13 mouse cellular contexts compared by ENCODE assay signal in genomic region chr3:90549676-90550420, GRCm38 (mm10). TPM values are rescaled to one million over a fixed set of nuclear protein-coding genes. Genes with fewer than 3 reads are reported as not detected.
DNase-seq lines count a peak whose midpoint lies in the region; ATAC-seq and TF ChIP-seq lines count a peak whose summit lies in the region.
"Had no signal": no experiment of that assay in that cellular context is flagged by ENCODE, and none has a peak within 500 bp of the region (broad histone marks: within the 10 kb centered on the region; RNA-seq: fewer than 3 reads in every experiment).

No protein-coding gene starts in this region.

- no peak; the same call in 1 of the 2 replicates for ATAC-seq in kidney, postnatal 0 days (replicated peaks; ENCODE audit: low FRiP score, low read depth)

- no peaks in the 10 kb centered on the region for H3K4me1 ChIP-seq in kidney, postnatal 0 days (replicated peaks; ENCODE audit: insufficient read depth, low read length)

- H3K27me3 ChIP-seq in kidney, postnatal 0 days (ENCODE audit: insufficient read depth, low read length), result no peaks in the 10 kb centered on the region
- H3K27me3 ChIP-seq in myocyte (ENCODE audit: control insufficient read depth, insufficient read depth, insufficient read length), result no peaks in the 10 kb centered on the region

- no peaks in the 10 kb centered on the region for H3K36me3 ChIP-seq in kidney, postnatal 0 days (ENCODE audit: insufficient read depth, low read length)
- no peaks in the 10 kb centered on the region for H3K36me3 ChIP-seq in myocyte (ENCODE audit: control insufficient read depth, insufficient read depth)

- DNase-seq in embryo, embryonic 11 days, result peak; percentile 32
- DNase-seq in embryo, embryonic 9.5 days (ENCODE audit: extremely low spot score), result no peak
- peak; percentile 36 for DNase-seq in kidney, adult 9 months
- no peak for DNase-seq in kidney, adult 8-10 months
- peak; percentile 52 for DNase-seq in kidney, postnatal 0 days (ENCODE audit: low spot score)
- no peak for DNase-seq in spleen, postnatal 10 days (ENCODE audit: low spot score in 2 of 2)
- DNase-seq in frontal cortex, postnatal 14 days (ENCODE audit: low spot score in 2 of 2), result no peak
- DNase-seq: adrenal gland, adult 8-10 months; cerebellum, postnatal 36 days; left cerebral cortex, postnatal 4 days; lung, adult 2 months; thymus, postnatal 14 days had no signal

- H3K79me2 ChIP-seq in myocyte (ENCODE audit: control insufficient read depth, insufficient read depth), result no peaks in the 10 kb centered on the region

- H3K27ac ChIP-seq in kidney, postnatal 0 days, result no peak overlapping the region

- no peak for TF ChIP-seq POLR2A in myocyte (IDR thresholded peaks at IDR 0.05; ENCODE audit: insufficient read length, low read depth)

- H3K9ac ChIP-seq in kidney, postnatal 0 days (ENCODE audit: low read depth, low read length), result no peak overlapping the region

- no peak overlapping the region for H3K4me2 ChIP-seq in kidney, postnatal 0 days (ENCODE audit: low read length)
- peak overlapping the region; percentile 58 for H3K4me2 ChIP-seq in myocyte (ENCODE audit: low read depth)

- H3ac ChIP-seq in myocyte (ENCODE audit: control insufficient read depth, insufficient read length), result no peak overlapping the region

- TF ChIP-seq CTCF in kidney, postnatal 0 days (IDR thresholded peaks at IDR 0.05; ENCODE audit: low read depth), result no peak

- H3K4me3 ChIP-seq in kidney, postnatal 0 days (replicated peaks; ENCODE audit: low read depth, low read length), result no peak overlapping the region
- no peak overlapping the region for H3K4me3 ChIP-seq in myocyte

- H3K9me3 ChIP-seq in kidney, postnatal 0 days (replicated peaks; ENCODE audit: low read length), result no peaks in the 10 kb centered on the region

- WGBS in kidney, postnatal 0 days, result 39% methylated on average over 5 of the region's 5 CpGs

TF ChIP-seq in myocyte, 11 proteins besides CTCF, POLR2A, EP300 and RAD21:
- TF ChIP-seq POLR2AphosphoS2 (IDR thresholded peaks at IDR 0.05; ENCODE audit: insufficient read length, low read depth), result no peak
- TF ChIP-seq CEBPB (IDR thresholded peaks at IDR 0.05; ENCODE audit: insufficient read depth, poor library complexity, severe bottlenecking), result peak; percentile 76

RNA-seq across cellular contexts. Expression of gene S100a3, which starts 10.5 kb away (rescaled TPM):
- 0.15 and 0.16 TPM in 2 replicates for polyA plus RNA-seq in kidney, postnatal 0 days (2015; fragmentation: Nextera tagmentation; extraction: Ambion mirVana)
- polyA plus RNA-seq in myocyte (2012; fragmentation: generic; extraction: Trizol), result 4.7 TPM

RNA-seq across cellular contexts. Expression of gene S100a16, which starts 12.8 kb away (rescaled TPM):
- polyA plus RNA-seq in kidney, postnatal 0 days (2015; fragmentation: Nextera tagmentation; extraction: Ambion mirVana), result 242 and 252 TPM in 2 replicates
- 210 TPM for polyA plus RNA-seq in myocyte (2012; fragmentation: generic; extraction: Trizol)

RNA-seq across cellular contexts. Expression of gene S100a14, which starts 23.2 kb away (rescaled TPM):
- polyA plus RNA-seq in kidney, postnatal 0 days (2015; fragmentation: Nextera tagmentation; extraction: Ambion mirVana), result 10.2 and 12.5 TPM in 2 replicates
- polyA plus RNA-seq in myocyte (2012; fragmentation: generic; extraction: Trizol), result 2.9 TPM

RNA-seq across cellular contexts. Expression of gene S100a13, which starts 35.6 kb away (rescaled TPM):
- polyA plus RNA-seq in kidney, postnatal 0 days (2015; fragmentation: Nextera tagmentation; extraction: Ambion mirVana), result 72.2 and 78.5 TPM in 2 replicates
- polyA plus RNA-seq in myocyte (2012; fragmentation: generic; extraction: Trizol), result 106 TPM

RNA-seq across cellular contexts. Expression of gene S100a1, which starts 35.7 kb away (rescaled TPM):
- 336 and 353 TPM in 2 replicates for polyA plus RNA-seq in kidney, postnatal 0 days (2015; fragmentation: Nextera tagmentation; extraction: Ambion mirVana)
- polyA plus RNA-seq in myocyte (2012; fragmentation: generic; extraction: Trizol), result 189 TPM

Comparison
In these comparisons a context has a peak if more than half of its experiments do, and no peak if none do; other contexts are left out.
1. DNase-seq: peak in embryo, embryonic 11 days (single experiment), kidney, adult 9 months (single experiment) and kidney, postnatal 0 days (single experiment); none in embryo, embryonic 9.5 days (single experiment), kidney, adult 8-10 months (0 of 2), spleen, postnatal 10 days (0 of 2) and frontal cortex, postnatal 14 days (0 of 2).